Mouse (Mus musculus) ES-E14 (cell line): ENCODE data around the gene B3galnt2.

Experiments used
- CHD2 ChIP-seq: IDR thresholded peaks from 2 replicates; pipeline ENCODE4 v1.6.1; 2014; ENCODE audit warnings: mild to moderate bottlenecking, low read depth, low read length, inconsistent platforms
- HCFC1 ChIP-seq: IDR thresholded peaks from 2 replicates; pipeline ENCODE4 v1.6.1; 2012; ENCODE audit warnings: low read length, inconsistent platforms, borderline replicate concordance; ENCODE audit not compliant: insufficient read depth
- MAFK ChIP-seq: IDR thresholded peaks from 2 replicates; pipeline ENCODE4 v1.6.1; 2014; ENCODE audit warnings: mild to moderate bottlenecking, low read depth, low read length, inconsistent platforms; ENCODE audit not compliant: insufficient read depth
- ZC3H11A ChIP-seq: IDR thresholded peaks from 2 replicates; pipeline ENCODE4 v1.6.1; 2012; ENCODE audit warnings: low read depth, mild to moderate bottlenecking, inconsistent platforms, low read length, borderline replicate concordance
- ZNF384 ChIP-seq: IDR thresholded peaks from 2 replicates; pipeline ENCODE4 v1.6.1; 2012; ENCODE audit warnings: low read depth, low read length, inconsistent platforms

DNA sequence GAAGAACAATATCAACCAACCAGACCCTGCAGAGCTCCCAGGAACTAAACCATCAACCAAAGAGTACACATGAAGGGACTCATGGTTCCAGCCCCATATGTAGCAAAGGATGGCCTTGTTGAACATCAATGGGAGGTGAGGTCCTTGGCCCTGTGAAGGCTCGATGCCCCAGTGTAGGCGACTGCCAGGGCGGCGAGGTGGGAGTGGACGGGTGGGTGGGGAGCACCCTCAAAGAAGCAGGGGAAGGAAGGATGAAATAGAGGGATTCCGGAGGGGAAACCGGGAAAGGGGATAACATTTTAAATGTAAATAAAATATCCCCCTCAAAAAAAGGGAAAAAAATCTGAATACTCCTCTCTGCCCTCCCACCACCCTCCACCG is 84.6 kb downstream of the B3galnt2 start:
- TF ChIP-seq CHD2, result no peak
- TF ChIP-seq ZC3H11A, result no peak
- no peak for TF ChIP-seq HCFC1
- TF ChIP-seq ZNF384, result no peak
- no peak for TF ChIP-seq MAFK
